Comparison of ENCODE assay signal across 23 mouse cellular contexts in the genomic region with DNA sequence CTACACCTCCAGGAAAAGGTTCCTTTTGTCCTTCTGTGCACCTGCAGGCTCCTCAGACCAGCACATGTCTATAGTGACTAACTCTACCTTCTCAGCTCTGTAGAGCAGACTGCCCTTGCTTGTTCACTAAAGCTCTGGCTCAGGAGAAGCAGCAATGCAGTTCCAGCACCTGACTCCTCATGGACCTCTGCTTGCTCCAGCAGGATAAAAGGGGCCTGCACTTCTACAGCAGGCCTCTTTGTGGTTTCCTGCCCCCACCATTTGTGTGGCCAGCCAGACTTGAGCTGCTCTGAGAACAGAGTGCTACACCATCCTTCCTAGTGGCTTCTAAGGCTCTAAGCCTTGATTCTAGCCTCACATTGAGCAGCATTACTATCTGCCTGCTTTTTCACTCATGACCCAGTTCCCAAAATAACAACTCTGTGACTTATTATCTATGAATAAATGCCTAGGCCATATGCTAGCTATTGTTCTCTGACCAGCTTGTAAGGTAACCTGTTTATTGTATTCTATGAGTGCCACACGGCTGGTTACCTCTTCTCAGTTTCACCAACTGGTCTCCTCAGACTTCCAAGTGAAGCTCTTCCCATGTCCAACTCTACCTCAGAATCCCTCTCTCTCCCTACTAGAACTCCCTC. TPM values are rescaled to one million over a fixed set of nuclear protein-coding genes. Genes with fewer than 3 reads are reported as not detected.
DNase-seq lines count a peak whose midpoint lies in the region; ATAC-seq lines count a peak whose summit lies in the region.
"Had no signal": no experiment of that assay in that cellular context is flagged by ENCODE, and none has a peak within 500 bp of the region (broad histone marks: within the 10 kb centered on the region; RNA-seq: fewer than 3 reads in every experiment).

No protein-coding gene starts in this region.

- 66% methylated on average over 1 of the region's 1 CpGs for WGBS in intestine, embryonic 16.5 days

- no peaks in the 10 kb centered on the region for H3K4me1 ChIP-seq in intestine, embryonic 16.5 days (ENCODE audit: control insufficient read depth, insufficient read depth, low read length)
- H3K4me1 ChIP-seq: hindbrain, embryonic 13.5 days; limb, embryonic 15.5 days; midbrain, embryonic 10.5 days; stomach, embryonic 15.5 days had no signal

- H3K36me3 ChIP-seq in splenic B cell, adult 2 months (ENCODE audit: control insufficient read depth, insufficient read depth, low read length, poor library complexity, severe bottlenecking) = no peaks in the 10 kb centered on the region
- no peaks in the 10 kb centered on the region for H3K36me3 ChIP-seq in intestine, embryonic 16.5 days (ENCODE audit: control insufficient read depth, insufficient read depth, low read length)
- H3K36me3 ChIP-seq: G1E; heart, embryonic 13.5 days; hindbrain, embryonic 13.5 days; limb, embryonic 15.5 days; midbrain, embryonic 10.5 days; stomach, embryonic 15.5 days had no signal

- H3K9me3 ChIP-seq in intestine, embryonic 16.5 days (ENCODE audit: control insufficient read depth, low read length) = no peaks in the 10 kb centered on the region
- H3K9me3 ChIP-seq: G1E; heart, embryonic 13.5 days; hindbrain, embryonic 13.5 days; limb, embryonic 15.5 days; midbrain, embryonic 10.5 days; stomach, embryonic 15.5 days had no signal

- DNase-seq in heart, adult 11 months = peak; percentile 78
- DNase-seq in heart, postnatal 10 days = no peak
- peak; percentile 27 for DNase-seq in thymus, postnatal 0 days (ENCODE audit: low spot score)
- no peak for DNase-seq in thymus, adult 18-20 months
- DNase-seq in splenic B cell, adult 2 months (ENCODE audit: low read depth, low spot score) = peak; percentile 34
- DNase-seq in lung, postnatal 4 days = no peak
- DNase-seq: adrenal gland, postnatal 25 days; embryo, embryonic 11 days; gastrocnemius, postnatal 25 days; kidney, adult 8-10 months; kidney, postnatal 14 days; thymus, adult 2 months had no signal

- peak; percentile 67 for ATAC-seq in granulocyte monocyte progenitor cell, adult 5-6 weeks (replicated peaks; ENCODE audit: poor library complexity, severe bottlenecking)
- ATAC-seq in intestine, embryonic 16.5 days = no peak
- ATAC-seq: forebrain, embryonic 16.5 days; inflammation-experienced regulatory T-cells, adult 6 months; lung, postnatal 0 days had no signal

- H3K27me3 ChIP-seq in splenic B cell, adult 2 months (ENCODE audit: control insufficient read depth, insufficient read depth, low read length, poor library complexity, severe bottlenecking) = no peaks in the 10 kb centered on the region
- H3K27me3 ChIP-seq in intestine, embryonic 16.5 days (replicated peaks; ENCODE audit: control insufficient read depth, insufficient read depth, low read length) = no peaks in the 10 kb centered on the region
- H3K27me3 ChIP-seq: heart, embryonic 13.5 days; hindbrain, embryonic 13.5 days; limb, embryonic 15.5 days; stomach, embryonic 15.5 days had no signal

- no peak overlapping the region for H3K27ac ChIP-seq in intestine, embryonic 16.5 days (ENCODE audit: low read length)
- H3K27ac ChIP-seq: heart, embryonic 13.5 days; hindbrain, embryonic 13.5 days; limb, embryonic 15.5 days; midbrain, embryonic 10.5 days; stomach, embryonic 15.5 days had no signal

- intact Hi-C loops in heart, postnatal 10 days (cut with DNase I) = no loop called here

- no peak overlapping the region for H3K4me3 ChIP-seq in intestine, embryonic 16.5 days (ENCODE audit: low read length)
- H3K4me3 ChIP-seq: heart, embryonic 13.5 days; hindbrain, embryonic 13.5 days; limb, embryonic 15.5 days; midbrain, embryonic 10.5 days; stomach, embryonic 15.5 days had no signal

- H3K4me2 ChIP-seq in intestine, embryonic 16.5 days (ENCODE audit: low read depth, low read length) = no peak overlapping the region
- H3K4me2 ChIP-seq: heart, embryonic 13.5 days; hindbrain, embryonic 13.5 days; limb, embryonic 15.5 days; stomach, embryonic 15.5 days had no signal

- no peak overlapping the region for H3K9ac ChIP-seq in intestine, embryonic 16.5 days (ENCODE audit: low read depth, low read length)
- H3K9ac ChIP-seq: heart, embryonic 13.5 days; hindbrain, embryonic 13.5 days; limb, embryonic 15.5 days; stomach, embryonic 15.5 days had no signal

RNA-seq across cellular contexts. Expression of gene Nab1, which starts 11.4 kb away (rescaled TPM):
- total RNA-seq in heart, postnatal 10 days (2021) = 10 to 100 TPM; 30.9 to 33.3 TPM
- 13.6 and 18.1 TPM in 2 replicates for polyA plus RNA-seq in thymus, postnatal 0 days (2015; fragmentation: Nextera tagmentation; extraction: Ambion mirVana)
- total RNA-seq in granulocyte monocyte progenitor cell, adult 5-6 weeks (2014; fragmentation: Nextera tagmentation) = 27.4 and 30.8 TPM in 2 replicates
- total RNA-seq in granulocyte monocyte progenitor cell, adult 5-6 weeks (2017) = 28.0 and 35.1 TPM in 2 replicates
- 4.6 and 5.3 TPM in 2 replicates for polyA plus RNA-seq in intestine, embryonic 16.5 days (2015; fragmentation: Nextera tagmentation; extraction: Ambion mirVana)

Comparison
In these comparisons a context has a peak if more than half of its experiments do, and no peak if none do; other contexts are left out.
1. DNase-seq: peak in heart, adult 11 months (single experiment), thymus, postnatal 0 days (single experiment) and splenic B cell, adult 2 months (single experiment); none in heart, postnatal 10 days (0 of 2), thymus, adult 18-20 months (0 of 2) and lung, postnatal 4 days (0 of 2).